In genomic region chr2:59633761-59634430, GRCm38 (mm10) we compare ENCODE assay signal across 23 mouse cellular contexts. TPM values are rescaled to one million over a fixed set of nuclear protein-coding genes. Genes with fewer than 3 reads are reported as not detected.
A peak's percentile ranks its signal among the peaks of the same experiment; 100 is the strongest.
DNase-seq lines count a peak whose midpoint lies in the region; ATAC-seq and TF ChIP-seq lines count a peak whose summit lies in the region.
"Had no signal": no experiment of that assay in that cellular context is flagged by ENCODE, and none has a peak within 500 bp of the region (broad histone marks: within the 10 kb centered on the region; RNA-seq: fewer than 3 reads in every experiment).

No protein-coding gene starts in this region.

- peak; percentile 29 to 79 for DNase-seq in adrenal gland, adult (ENCODE audit: inconsistent age in 2 of 2, low spot score in 1 of 2)
- DNase-seq in adrenal gland, postnatal 25 days: no peak
- no peak for DNase-seq in kidney, adult 2 months
- DNase-seq in kidney, adult 8-10 months: no peak
- peak; percentile 49 for DNase-seq in NIH3T3 (ENCODE audit: low read depth)
- DNase-seq in Muller cell, postnatal 12 days (ENCODE audit: inconsistent ontology term): no peak
- DNase-seq in left cerebral cortex, adult 8-10 months (ENCODE audit: low spot score in 2 of 2): no peak
- DNase-seq: cerebellum, postnatal 14 days; forebrain, postnatal 0 days; gastrocnemius, postnatal 25 days; kidney, postnatal 4 days; liver; lung, postnatal 4 days; thymus, postnatal 4 days had no signal

- TF ChIP-seq CTCF in kidney, adult 2 months (conservative IDR thresholded peaks at IDR 0.05; ENCODE audit: insufficient read depth, insufficient read length, low read depth, low read length): no peak

- no peak overlapping the region for H3K4me3 ChIP-seq in kidney, adult 2 months (ENCODE audit: insufficient read depth, low read depth, low read length)
- H3K4me3 ChIP-seq: embryonic facial prominence, embryonic 12.5 days; hindbrain, embryonic 12.5 days; left cerebral cortex, adult 2 months; limb, embryonic 10.5 days; midbrain, embryonic 15.5 days; neural tube, embryonic 15.5 days; stomach, embryonic 15.5 days had no signal

- H3K4me1 ChIP-seq in kidney, adult 2 months (ENCODE audit: control insufficient read depth, insufficient read depth, low read length): peaks cover 26% of the 10 kb centered on the region
- H3K4me1 ChIP-seq: midbrain, embryonic 15.5 days; neural tube, embryonic 15.5 days had no signal

- ATAC-seq in monocyte, adult 5-6 weeks (replicated peaks; ENCODE audit: insufficient number of reproducible peaks, low FRiP score, low TSS enrichment, poor library complexity, severe bottlenecking): no peak
- ATAC-seq: forebrain, postnatal 0 days; intestine, postnatal 0 days; midbrain, embryonic 15.5 days had no signal

- H3K36me3 ChIP-seq in kidney, adult 2 months (ENCODE audit: control insufficient read depth, insufficient read depth, low read length): no peaks in the 10 kb centered on the region
- H3K36me3 ChIP-seq: embryonic facial prominence, embryonic 12.5 days; hindbrain, embryonic 12.5 days; midbrain, embryonic 15.5 days; neural tube, embryonic 15.5 days; stomach, embryonic 15.5 days had no signal

- H3K27ac ChIP-seq in kidney, adult 2 months (ENCODE audit: insufficient read depth, low read depth, low read length): peak overlapping the region; percentile 26; the same call in 1 of the 2 replicates
- H3K27ac ChIP-seq: embryonic facial prominence, embryonic 12.5 days; hindbrain, embryonic 12.5 days; left cerebral cortex, adult 2 months; limb, embryonic 10.5 days; midbrain, embryonic 15.5 days; neural tube, embryonic 15.5 days; stomach, embryonic 15.5 days had no signal

- WGBS in kidney, adult 2 months: 56% methylated on average over 5 of the region's 5 CpGs

- no peak for TF ChIP-seq POLR2A in kidney, adult 2 months (IDR thresholded peaks at IDR 0.05; ENCODE audit: low read depth, low read length)

- no peaks in the 10 kb centered on the region for H3K27me3 ChIP-seq in kidney, adult 2 months (replicated peaks; ENCODE audit: control insufficient read depth, insufficient read depth, low read length)
- H3K27me3 ChIP-seq: embryonic facial prominence, embryonic 12.5 days; hindbrain, embryonic 12.5 days; midbrain, embryonic 15.5 days; neural tube, embryonic 15.5 days; stomach, embryonic 15.5 days had no signal

RNA-seq across cellular contexts. Expression of gene Tanc1, which starts 22.1 kb away (rescaled TPM):
- total RNA-seq in adrenal gland, postnatal 25 days (2021): 20.2 and 20.6 TPM in 2 replicates
- 24.0 and 29.5 TPM in 2 replicates for polyA plus RNA-seq in kidney, adult 2 months (2012; rRNA removed)
- total RNA-seq in monocyte, adult 5-6 weeks (2017): 4.3 to 14.2 TPM (median 6.8 TPM) in 3 replicates
- total RNA-seq in left cerebral cortex, adult 8-10 months (2022): 10 to 100 TPM; 21.1 to 26.0 (median 23.8) TPM

Comparison
In these comparisons a context has a peak if more than half of its experiments do, and no peak if none do; other contexts are left out.
1. DNase-seq: peak in adrenal gland, adult (2 of 2) and NIH3T3 (single experiment); none in adrenal gland, postnatal 25 days (single experiment), kidney, adult 2 months (single experiment), kidney, adult 8-10 months (0 of 2), Muller cell, postnatal 12 days (single experiment) and left cerebral cortex, adult 8-10 months (0 of 2).